Mouse (Mus musculus): Measurements from ENCODE around the gene Rnf135. TPM values are rescaled to one million over a fixed set of nuclear protein-coding genes. Genes with fewer than 3 reads are reported as not detected.

Gene Rnf135
- polyA plus RNA-seq, 1 experiment from 2014 or later = 3.3 TPM

- Histone ChIP-seq H3K4me2 (ENCODE audit: low read depth, low read length, severe bottlenecking) (no peak overlapping the region), H3K9me3 (ENCODE audit: control insufficient read depth, low read length) (no peaks in the 10 kb centered on the region), H3K36me3 (ENCODE audit: control insufficient read depth, insufficient read depth, low read length) (no peaks in the 10 kb centered on the region), H3K9ac (ENCODE audit: low read length) (no peak overlapping the region), H3K4me1 (replicated peaks; ENCODE audit: control insufficient read depth, insufficient read depth, low read length) (no peaks in the 10 kb centered on the region), H3K27me3 (ENCODE audit: control insufficient read depth, insufficient read depth, low read length) (peaks cover 25% of the 10 kb centered on the region), H3K27ac (ENCODE audit: low read depth, low read length) (no peak overlapping the region), H3K4me3 (ENCODE audit: low read depth, low read length) (no peak overlapping the region)
- DNase-seq (ENCODE audit: low spot score) (no peak), ATAC-seq (replicated peaks; ENCODE audit: low FRiP score) (no peak)
- WGBS = 86% methylated on average over 8 of the region's 8 CpGs
These were observed 28.1 kb upstream of the Rnf135 start for GRCm38 (mm10) chr11:80155541-80155940.

- no peaks in the 10 kb centered on the region for H3K9me3 ChIP-seq (ENCODE audit: control insufficient read depth, low read length)
- H3K27ac ChIP-seq (ENCODE audit: low read depth, low read length) = no peak overlapping the region
- peaks cover 25% of the 10 kb centered on the region for H3K27me3 ChIP-seq (ENCODE audit: control insufficient read depth, insufficient read depth, low read length)
- no peak overlapping the region for H3K4me3 ChIP-seq (ENCODE audit: low read depth, low read length)
- no peaks in the 10 kb centered on the region for H3K36me3 ChIP-seq (ENCODE audit: control insufficient read depth, insufficient read depth, low read length)
- DNase-seq (ENCODE audit: low spot score) (no peak), ATAC-seq (replicated peaks; ENCODE audit: low FRiP score) (no peak)
- WGBS = 87% methylated on average over 4 of the region's 4 CpGs
- no peaks in the 10 kb centered on the region for H3K4me1 ChIP-seq (replicated peaks; ENCODE audit: control insufficient read depth, insufficient read depth, low read length)
- H3K4me2 ChIP-seq (ENCODE audit: low read depth, low read length, severe bottlenecking) = no peak overlapping the region
- no peak overlapping the region for H3K9ac ChIP-seq (ENCODE audit: low read length)
These were observed 27.7 kb upstream of the Rnf135 start for GRCm38 (mm10) chr11:80155961-80156360.

- DNase-seq (ENCODE audit: low spot score) (no peak), ATAC-seq (replicated peaks; ENCODE audit: low FRiP score) (no peak)
- H3K4me3 ChIP-seq (ENCODE audit: low read depth, low read length) = no peak overlapping the region
- H3K27me3 ChIP-seq (ENCODE audit: control insufficient read depth, insufficient read depth, low read length) = peaks cover 25% of the 10 kb centered on the region
- no peak overlapping the region for H3K27ac ChIP-seq (ENCODE audit: low read depth, low read length)
- no peaks in the 10 kb centered on the region for H3K36me3 ChIP-seq (ENCODE audit: control insufficient read depth, insufficient read depth, low read length)
- H3K9ac ChIP-seq (ENCODE audit: low read length) = no peak overlapping the region
- no peaks in the 10 kb centered on the region for H3K9me3 ChIP-seq (ENCODE audit: control insufficient read depth, low read length)
- no peak overlapping the region for H3K4me2 ChIP-seq (ENCODE audit: low read depth, low read length, severe bottlenecking)
- 85% methylated on average over 4 of the region's 4 CpGs for WGBS
- H3K4me1 ChIP-seq (replicated peaks; ENCODE audit: control insufficient read depth, insufficient read depth, low read length) = no peaks in the 10 kb centered on the region
These were observed 26.8 kb upstream of the Rnf135 start for GRCm38 (mm10) chr11:80156841-80157240.

- Histone ChIP-seq H3K27ac (ENCODE audit: low read depth, low read length) (no peak overlapping the region), H3K9ac (ENCODE audit: low read length) (no peak overlapping the region), H3K4me2 (ENCODE audit: low read depth, low read length, severe bottlenecking) (no peak overlapping the region), H3K36me3 (ENCODE audit: control insufficient read depth, insufficient read depth, low read length) (no peaks in the 10 kb centered on the region), H3K27me3 (ENCODE audit: control insufficient read depth, insufficient read depth, low read length) (peaks cover 16% of the 10 kb centered on the region), H3K4me1 (replicated peaks; ENCODE audit: control insufficient read depth, insufficient read depth, low read length) (no peaks in the 10 kb centered on the region), H3K4me3 (ENCODE audit: low read depth, low read length) (no peak overlapping the region), H3K9me3 (ENCODE audit: control insufficient read depth, low read length) (no peaks in the 10 kb centered on the region)
- DNase-seq (ENCODE audit: low spot score) (no peak), ATAC-seq (replicated peaks; ENCODE audit: low FRiP score) (no peak)
- 84% methylated on average over 7 of the region's 7 CpGs for WGBS
These were observed 24.6 kb upstream of the Rnf135 start for GRCm38 (mm10) chr11:80159018-80159417.

- DNase-seq (ENCODE audit: low spot score) (no peak), ATAC-seq (replicated peaks; ENCODE audit: low FRiP score) (no peak)
- H3K27ac ChIP-seq (ENCODE audit: low read depth, low read length) = no peak overlapping the region
- 0 out of 2 replicates have a peak, but pooled peaks cover 3% of the 10 kb centered on the region for H3K27me3 ChIP-seq (ENCODE audit: control insufficient read depth, insufficient read depth, low read length)
- H3K9ac ChIP-seq (ENCODE audit: low read length) = no peak overlapping the region
- H3K4me2 ChIP-seq (ENCODE audit: low read depth, low read length, severe bottlenecking) = no peak overlapping the region
- WGBS = 85% methylated on average over 4 of the region's 4 CpGs
- H3K36me3 ChIP-seq (ENCODE audit: control insufficient read depth, insufficient read depth, low read length) = no peaks in the 10 kb centered on the region
- no peaks in the 10 kb centered on the region for H3K4me1 ChIP-seq (replicated peaks; ENCODE audit: control insufficient read depth, insufficient read depth, low read length)
- H3K9me3 ChIP-seq (ENCODE audit: control insufficient read depth, low read length) = no peaks in the 10 kb centered on the region
- H3K4me3 ChIP-seq (ENCODE audit: low read depth, low read length) = no peak overlapping the region
These were observed 22.6 kb upstream of the Rnf135 start for GRCm38 (mm10) chr11:80161041-80161440.

GRCm38 (mm10) chr11:80163362-80164116 lies 20.1 kb upstream of the Rnf135 start:
- WGBS = 76% methylated on average over 7 of the region's 7 CpGs
- ATAC-seq (replicated peaks; ENCODE audit: low FRiP score) (no peak), DNase-seq (ENCODE audit: low spot score) (no peak)
- Histone ChIP-seq H3K9ac (ENCODE audit: low read length) (no peak overlapping the region), H3K27me3 (ENCODE audit: control insufficient read depth, insufficient read depth, low read length) (no peaks in the 10 kb centered on the region), H3K36me3 (ENCODE audit: control insufficient read depth, insufficient read depth, low read length) (no peaks in the 10 kb centered on the region), H3K4me3 (ENCODE audit: low read depth, low read length) (no peak overlapping the region), H3K4me1 (replicated peaks; ENCODE audit: control insufficient read depth, insufficient read depth, low read length) (no peaks in the 10 kb centered on the region), H3K4me2 (ENCODE audit: low read depth, low read length, severe bottlenecking) (peak overlapping the region; percentile 2; the same call in 1 of the 2 replicates), H3K9me3 (ENCODE audit: control insufficient read depth, low read length) (no peaks in the 10 kb centered on the region), H3K27ac (ENCODE audit: low read depth, low read length) (no peak overlapping the region)

GRCm38 (mm10) chr11:80164224-80164623 lies 19.4 kb upstream of the Rnf135 start:
- 44% methylated on average over 2 of the region's 2 CpGs for WGBS
- Histone ChIP-seq H3K27ac (ENCODE audit: low read depth, low read length) (no peak overlapping the region), H3K9ac (ENCODE audit: low read length) (no peak overlapping the region), H3K27me3 (ENCODE audit: control insufficient read depth, insufficient read depth, low read length) (no peaks in the 10 kb centered on the region), H3K9me3 (ENCODE audit: control insufficient read depth, low read length) (no peaks in the 10 kb centered on the region), H3K4me1 (replicated peaks; ENCODE audit: control insufficient read depth, insufficient read depth, low read length) (no peaks in the 10 kb centered on the region), H3K4me3 (ENCODE audit: low read depth, low read length) (no peak overlapping the region), H3K36me3 (ENCODE audit: control insufficient read depth, insufficient read depth, low read length) (no peaks in the 10 kb centered on the region), H3K4me2 (ENCODE audit: low read depth, low read length, severe bottlenecking) (no peak overlapping the region)
- DNase-seq (ENCODE audit: low spot score) = no peak
- ATAC-seq (replicated peaks; ENCODE audit: low FRiP score) = no peak

GRCm38 (mm10) chr11:80168121-80168520 lies 15.5 kb upstream of the Rnf135 start:
- no peak overlapping the region for H3K4me2 ChIP-seq (ENCODE audit: low read depth, low read length, severe bottlenecking)
- H3K4me3 ChIP-seq (ENCODE audit: low read depth, low read length) = no peak overlapping the region
- no peak overlapping the region for H3K27ac ChIP-seq (ENCODE audit: low read depth, low read length)
- 93% methylated on average over 9 of the region's 9 CpGs for WGBS
- H3K9ac ChIP-seq (ENCODE audit: low read length) = no peak overlapping the region
- H3K9me3 ChIP-seq (ENCODE audit: control insufficient read depth, low read length) = no peaks in the 10 kb centered on the region
- no peaks in the 10 kb centered on the region for H3K27me3 ChIP-seq (ENCODE audit: control insufficient read depth, insufficient read depth, low read length)
- ATAC-seq (replicated peaks; ENCODE audit: low FRiP score) = no peak
- DNase-seq (ENCODE audit: low spot score) = no peak
- no peaks in the 10 kb centered on the region for H3K4me1 ChIP-seq (replicated peaks; ENCODE audit: control insufficient read depth, insufficient read depth, low read length)
- no peaks in the 10 kb centered on the region for H3K36me3 ChIP-seq (ENCODE audit: control insufficient read depth, insufficient read depth, low read length)

GRCm38 (mm10) chr11:80168611-80169249 lies 14.9 kb upstream of the Rnf135 start:
- ATAC-seq (replicated peaks; ENCODE audit: low FRiP score) = no peak
- no peak overlapping the region for H3K9ac ChIP-seq (ENCODE audit: low read length)
- no peak for DNase-seq (ENCODE audit: low spot score)
- H3K4me2 ChIP-seq (ENCODE audit: low read depth, low read length, severe bottlenecking) = no peak overlapping the region
- 83% methylated on average over 4 of the region's 4 CpGs for WGBS
- no peaks in the 10 kb centered on the region for H3K27me3 ChIP-seq (ENCODE audit: control insufficient read depth, insufficient read depth, low read length)
- no peaks in the 10 kb centered on the region for H3K4me1 ChIP-seq (replicated peaks; ENCODE audit: control insufficient read depth, insufficient read depth, low read length)
- H3K9me3 ChIP-seq (ENCODE audit: control insufficient read depth, low read length) = no peaks in the 10 kb centered on the region
- no peak overlapping the region for H3K27ac ChIP-seq (ENCODE audit: low read depth, low read length)
- no peak overlapping the region for H3K4me3 ChIP-seq (ENCODE audit: low read depth, low read length)
- no peaks in the 10 kb centered on the region for H3K36me3 ChIP-seq (ENCODE audit: control insufficient read depth, insufficient read depth, low read length)
